Mouse (Mus musculus): ENCODE results near the gene Hdac9. TPM values are rescaled to one million over a fixed set of nuclear protein-coding genes. Genes with fewer than 3 reads are reported as not detected.

Hdac9 gene
- polyA plus RNA-seq, 1 experiment from 2014 or later: 17.0 TPM

DNA sequence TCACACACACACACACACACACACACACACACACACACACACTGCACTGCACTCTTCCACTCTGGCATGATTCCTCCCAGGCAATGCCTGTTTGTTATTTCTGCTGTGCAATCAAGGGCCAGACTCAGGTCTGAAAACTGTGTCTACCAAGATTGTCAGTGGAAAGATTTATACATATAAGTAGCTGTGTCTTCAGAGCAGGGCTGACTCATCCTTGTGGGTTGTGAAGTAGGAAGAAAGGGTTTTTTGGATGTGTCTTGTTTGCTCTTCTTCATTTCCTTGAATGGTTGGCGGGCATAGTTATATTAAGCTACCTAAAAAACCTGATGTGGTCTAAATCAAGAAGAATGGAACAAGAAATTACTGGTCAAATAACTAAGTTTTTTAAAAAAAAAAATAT is 825.0 kb downstream of the Hdac9 start:
- Histone ChIP-seq H3K27ac (replicated peaks; ENCODE audit: low read depth, low read length) (no peak overlapping the region), H3K4me3 (replicated peaks; ENCODE audit: low read depth, low read length) (no peak overlapping the region), H3K27me3 (ENCODE audit: control insufficient read depth, insufficient read depth, low read length) (no peaks in the 10 kb centered on the region), H3K36me3 (ENCODE audit: control insufficient read depth, insufficient read depth, low read length) (no peaks in the 10 kb centered on the region), H3K9me3 (ENCODE audit: control insufficient read depth, low read length) (no peaks in the 10 kb centered on the region), H3K9ac (replicated peaks; ENCODE audit: low read length) (no peak overlapping the region), H3K4me2 (ENCODE audit: low read length) (no peak overlapping the region), H3K4me1 (ENCODE audit: control insufficient read depth, insufficient read depth, low read length) (no peaks in the 10 kb centered on the region)
- WGBS: 92% methylated on average over 1 of the region's 1 CpGs
- DNase-seq: no peak
- no peak for ATAC-seq (ENCODE audit: low FRiP score, low TSS enrichment)

DNA sequence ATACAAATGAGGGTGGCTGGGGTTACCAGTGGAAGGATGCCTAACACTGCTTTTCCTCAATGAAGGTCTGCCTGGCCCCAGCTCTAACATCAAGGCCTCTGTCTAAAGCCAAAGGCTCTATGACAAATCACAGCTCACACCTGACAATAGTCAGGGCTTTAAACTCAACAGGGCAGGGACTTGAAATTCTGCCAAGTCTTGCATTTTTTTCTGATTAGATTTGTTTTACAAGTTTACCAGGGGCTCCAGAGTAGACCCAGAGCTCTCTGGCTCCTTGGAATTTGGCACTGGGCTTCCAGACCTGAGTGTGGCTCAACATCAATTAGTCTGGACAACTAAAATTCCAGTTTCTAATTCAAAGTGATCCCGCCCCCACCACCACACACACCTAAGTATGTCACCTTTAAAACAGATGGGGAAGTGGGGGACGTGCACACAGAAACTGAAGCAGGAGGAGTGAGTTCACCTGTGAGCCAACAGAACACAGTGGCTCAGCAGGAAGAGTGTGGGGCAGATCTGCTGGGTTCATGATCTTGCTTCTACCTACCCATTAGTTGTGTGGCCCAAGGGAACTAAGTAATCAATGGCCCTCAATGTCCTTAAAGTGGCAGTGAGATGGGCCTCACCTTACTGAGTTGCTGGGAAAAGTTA is 829.5 kb downstream of the Hdac9 start:
- H3K4me1 ChIP-seq (ENCODE audit: control insufficient read depth, insufficient read depth, low read length): no peaks in the 10 kb centered on the region
- WGBS: 95% methylated on average over 2 of the region's 2 CpGs
- ATAC-seq (ENCODE audit: low FRiP score, low TSS enrichment) (no peak), DNase-seq (no peak)
- no peaks in the 10 kb centered on the region for H3K36me3 ChIP-seq (ENCODE audit: control insufficient read depth, insufficient read depth, low read length)
- no peak overlapping the region for H3K4me3 ChIP-seq (replicated peaks; ENCODE audit: low read depth, low read length)
- no peak overlapping the region for H3K9ac ChIP-seq (replicated peaks; ENCODE audit: low read length)
- H3K9me3 ChIP-seq (ENCODE audit: control insufficient read depth, low read length): no peaks in the 10 kb centered on the region
- H3K27me3 ChIP-seq (ENCODE audit: control insufficient read depth, insufficient read depth, low read length): no peaks in the 10 kb centered on the region
- H3K27ac ChIP-seq (replicated peaks; ENCODE audit: low read depth, low read length): no peak overlapping the region
- H3K4me2 ChIP-seq (ENCODE audit: low read length): no peak overlapping the region

DNA sequence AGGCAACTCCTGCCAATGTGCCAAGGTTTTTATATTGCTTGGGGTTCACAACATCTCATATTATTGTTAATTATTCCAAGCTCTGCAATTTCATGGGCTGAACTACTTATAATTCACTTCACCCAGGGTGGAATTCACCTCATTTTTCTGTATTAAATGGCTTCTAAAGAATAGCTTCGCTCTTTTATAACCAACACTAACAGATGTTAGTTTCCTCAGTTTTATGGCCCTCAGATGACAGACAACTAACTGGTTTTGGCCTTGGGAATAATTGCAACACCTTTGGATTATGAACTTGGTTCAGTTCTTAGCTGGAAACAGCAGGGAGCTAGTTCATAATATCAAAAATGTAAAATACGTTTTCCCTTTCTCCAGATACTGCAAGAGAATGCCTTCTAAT is 839.9 kb downstream of the Hdac9 start:
- no peaks in the 10 kb centered on the region for H3K4me1 ChIP-seq (ENCODE audit: control insufficient read depth, insufficient read depth, low read length)
- no peak for DNase-seq
- H3K4me2 ChIP-seq (ENCODE audit: low read length): no peak overlapping the region
- H3K27me3 ChIP-seq (ENCODE audit: control insufficient read depth, insufficient read depth, low read length): no peaks in the 10 kb centered on the region
- no peak overlapping the region for H3K9ac ChIP-seq (replicated peaks; ENCODE audit: low read length)
- H3K27ac ChIP-seq (replicated peaks; ENCODE audit: low read depth, low read length): no peak overlapping the region
- H3K36me3 ChIP-seq (ENCODE audit: control insufficient read depth, insufficient read depth, low read length): no peaks in the 10 kb centered on the region
- WGBS: 86% methylated on average over 2 of the region's 2 CpGs
- no peak for ATAC-seq (ENCODE audit: low FRiP score, low TSS enrichment)
- H3K4me3 ChIP-seq (replicated peaks; ENCODE audit: low read depth, low read length): no peak overlapping the region
- H3K9me3 ChIP-seq (ENCODE audit: control insufficient read depth, low read length): no peaks in the 10 kb centered on the region

DNA sequence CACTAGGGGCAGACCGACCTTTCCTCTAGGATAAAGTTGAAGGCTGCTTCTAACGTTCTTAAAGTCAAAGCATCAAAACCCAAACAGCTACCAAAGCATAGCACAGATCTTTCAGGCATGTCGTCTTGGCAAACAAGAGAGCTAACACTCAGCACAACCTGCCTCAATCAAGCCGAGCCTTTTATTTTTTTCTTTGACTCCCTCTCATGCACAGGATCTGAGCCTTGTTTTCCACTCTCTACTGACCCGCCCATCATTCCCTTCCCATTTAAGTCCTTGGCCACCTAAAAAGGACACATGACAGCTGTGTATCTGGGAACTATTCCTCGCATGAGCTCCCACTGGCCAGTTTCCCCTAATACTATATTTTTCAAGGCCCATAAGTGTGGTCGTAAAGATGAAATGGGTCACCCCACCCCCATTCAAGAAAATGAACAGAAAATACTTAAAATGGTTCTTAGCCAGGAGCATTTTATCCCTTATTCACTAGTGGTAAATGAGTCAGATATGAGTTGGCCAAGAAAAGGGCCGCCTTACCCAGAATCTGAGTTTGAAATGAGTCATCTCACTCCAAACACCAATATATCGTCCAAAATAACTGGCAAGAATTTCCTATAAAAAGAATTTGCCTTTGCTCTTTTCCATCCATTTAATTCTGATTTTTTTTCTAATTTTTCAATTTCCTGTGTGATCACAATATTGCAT is 840.9 kb downstream of the Hdac9 start:
- Histone ChIP-seq H3K4me3 (replicated peaks; ENCODE audit: low read depth, low read length) (no peak overlapping the region), H3K9ac (replicated peaks; ENCODE audit: low read length) (no peak overlapping the region), H3K4me1 (ENCODE audit: control insufficient read depth, insufficient read depth, low read length) (no peaks in the 10 kb centered on the region), H3K36me3 (ENCODE audit: control insufficient read depth, insufficient read depth, low read length) (no peaks in the 10 kb centered on the region), H3K4me2 (ENCODE audit: low read length) (no peak overlapping the region), H3K27me3 (ENCODE audit: control insufficient read depth, insufficient read depth, low read length) (no peaks in the 10 kb centered on the region), H3K9me3 (ENCODE audit: control insufficient read depth, low read length) (no peaks in the 10 kb centered on the region), H3K27ac (replicated peaks; ENCODE audit: low read depth, low read length) (no peak overlapping the region)
- WGBS: 73% methylated on average over 9 of the region's 9 CpGs
- ATAC-seq (ENCODE audit: low FRiP score, low TSS enrichment) (no peak), DNase-seq (no peak)

DNA sequence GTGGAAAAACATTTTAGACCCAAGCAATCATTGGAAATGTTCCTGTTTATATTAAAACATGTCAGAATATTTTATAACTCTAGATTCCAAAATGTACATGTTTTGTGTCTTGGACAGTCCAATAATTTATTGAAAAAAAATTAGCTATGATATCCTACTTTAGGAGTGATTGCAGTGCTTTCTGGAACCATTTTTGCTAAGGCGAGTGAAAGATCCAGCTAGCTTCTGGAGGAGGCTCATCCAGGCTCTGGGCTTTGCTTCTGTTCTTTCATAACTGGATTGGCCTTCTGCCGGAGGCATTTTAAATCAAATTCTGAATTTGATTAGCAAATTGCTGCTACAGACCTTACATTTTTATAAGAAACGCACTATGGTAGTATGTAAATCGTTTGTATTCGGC is 864.4 kb downstream of the Hdac9 start:
- Histone ChIP-seq H3K9ac (replicated peaks; ENCODE audit: low read length) (no peak overlapping the region), H3K4me2 (ENCODE audit: low read length) (no peak overlapping the region), H3K27me3 (ENCODE audit: control insufficient read depth, insufficient read depth, low read length) (no peaks in the 10 kb centered on the region), H3K27ac (replicated peaks; ENCODE audit: low read depth, low read length) (no peak overlapping the region), H3K9me3 (ENCODE audit: control insufficient read depth, low read length) (no peaks in the 10 kb centered on the region), H3K4me1 (ENCODE audit: control insufficient read depth, insufficient read depth, low read length) (no peaks in the 10 kb centered on the region), H3K4me3 (replicated peaks; ENCODE audit: low read depth, low read length) (no peak overlapping the region), H3K36me3 (ENCODE audit: control insufficient read depth, insufficient read depth, low read length) (no peaks in the 10 kb centered on the region)
- DNase-seq: no peak
- ATAC-seq (ENCODE audit: low FRiP score, low TSS enrichment): no peak
- 91% methylated on average over 5 of the region's 5 CpGs for WGBS

DNA sequence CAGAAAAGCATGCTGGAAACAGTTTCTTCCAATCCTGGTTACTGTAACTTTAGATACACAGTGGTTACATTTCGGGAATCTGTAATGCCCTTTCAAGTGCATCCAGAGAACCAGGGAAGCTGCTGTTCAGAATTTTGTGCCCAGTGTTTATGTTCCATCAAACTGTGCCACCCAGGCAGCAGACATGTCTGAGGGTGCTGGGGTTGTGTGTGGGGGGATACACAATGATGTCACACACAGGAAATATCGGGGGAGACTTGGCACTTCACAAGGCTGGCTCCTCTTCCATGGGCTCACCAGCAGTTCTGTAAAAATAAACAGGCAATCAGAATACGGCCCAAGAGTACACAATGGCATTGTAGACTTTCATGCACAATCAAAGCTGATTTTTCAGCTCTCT is 864.9 kb downstream of the Hdac9 start:
- Histone ChIP-seq H3K4me2 (ENCODE audit: low read length) (no peak overlapping the region), H3K4me3 (replicated peaks; ENCODE audit: low read depth, low read length) (no peak overlapping the region), H3K27ac (replicated peaks; ENCODE audit: low read depth, low read length) (no peak overlapping the region), H3K27me3 (ENCODE audit: control insufficient read depth, insufficient read depth, low read length) (no peaks in the 10 kb centered on the region), H3K4me1 (ENCODE audit: control insufficient read depth, insufficient read depth, low read length) (no peaks in the 10 kb centered on the region), H3K36me3 (ENCODE audit: control insufficient read depth, insufficient read depth, low read length) (no peaks in the 10 kb centered on the region), H3K9me3 (ENCODE audit: control insufficient read depth, low read length) (no peaks in the 10 kb centered on the region), H3K9ac (replicated peaks; ENCODE audit: low read length) (no peak overlapping the region)
- DNase-seq (no peak), ATAC-seq (ENCODE audit: low FRiP score, low TSS enrichment) (no peak)
- 88% methylated on average over 3 of the region's 3 CpGs for WGBS

DNA sequence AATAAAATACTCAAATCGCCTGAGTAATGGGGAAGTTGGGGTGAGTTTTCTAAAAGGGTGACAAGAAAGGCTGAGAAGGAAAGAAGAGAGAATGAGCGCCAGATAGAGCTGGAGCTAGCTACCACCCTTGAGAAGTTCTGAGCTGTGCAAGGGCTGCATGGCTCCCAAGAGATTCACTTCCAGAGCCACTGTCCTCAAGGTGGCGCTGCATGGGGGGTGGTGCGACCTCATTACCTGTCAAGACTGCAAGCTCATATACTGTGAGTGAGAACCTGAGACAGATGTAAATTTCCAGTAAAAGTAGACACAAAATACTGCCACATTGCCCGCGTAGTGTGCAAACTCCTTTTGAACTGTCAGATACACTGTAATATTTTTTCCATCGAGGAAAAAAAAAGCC is 865.8 kb downstream of the Hdac9 start:
- ATAC-seq (ENCODE audit: low FRiP score, low TSS enrichment): no peak

DNA sequence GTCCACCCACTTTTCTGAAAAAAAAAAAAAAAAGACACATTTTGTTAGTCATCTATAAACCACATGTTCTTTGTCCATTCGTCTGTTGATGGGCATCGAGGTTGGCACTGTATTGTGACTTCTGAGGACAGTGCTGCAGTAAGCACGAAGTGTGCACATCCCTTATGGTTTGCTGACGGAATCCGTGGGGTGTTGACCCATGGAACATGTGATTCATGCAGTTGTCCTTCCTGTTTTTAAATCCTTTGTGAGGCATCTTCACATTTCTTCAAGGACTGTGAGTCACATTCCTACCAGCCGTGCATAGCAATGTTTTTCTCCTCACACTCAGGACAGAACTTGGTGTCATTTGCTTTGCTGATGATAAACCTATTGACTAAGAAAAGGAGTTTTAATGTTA is 875.9 kb downstream of the Hdac9 start:
- WGBS: 86% methylated on average over 6 of the region's 6 CpGs
- Histone ChIP-seq H3K27me3 (ENCODE audit: control insufficient read depth, insufficient read depth, low read length) (no peaks in the 10 kb centered on the region), H3K4me2 (ENCODE audit: low read length) (no peak overlapping the region), H3K4me3 (replicated peaks; ENCODE audit: low read depth, low read length) (no peak overlapping the region), H3K4me1 (ENCODE audit: control insufficient read depth, insufficient read depth, low read length) (no peaks in the 10 kb centered on the region), H3K36me3 (ENCODE audit: control insufficient read depth, insufficient read depth, low read length) (no peaks in the 10 kb centered on the region), H3K27ac (replicated peaks; ENCODE audit: low read depth, low read length) (no peak overlapping the region), H3K9ac (replicated peaks; ENCODE audit: low read length) (no peak overlapping the region), H3K9me3 (ENCODE audit: control insufficient read depth, low read length) (no peaks in the 10 kb centered on the region)
- no peak for DNase-seq
- no peak for ATAC-seq (ENCODE audit: low FRiP score, low TSS enrichment)

More for the DNA sequence above, 865.8 kb downstream of the Hdac9 start:
- Histone ChIP-seq H3K27me3 (ENCODE audit: control insufficient read depth, insufficient read depth, low read length) (no peaks in the 10 kb centered on the region), H3K27ac (replicated peaks; ENCODE audit: low read depth, low read length) (no peak overlapping the region), H3K4me1 (ENCODE audit: control insufficient read depth, insufficient read depth, low read length) (no peaks in the 10 kb centered on the region), H3K36me3 (ENCODE audit: control insufficient read depth, insufficient read depth, low read length) (no peaks in the 10 kb centered on the region), H3K4me3 (replicated peaks; ENCODE audit: low read depth, low read length) (no peak overlapping the region), H3K9ac (replicated peaks; ENCODE audit: low read length) (no peak overlapping the region), H3K9me3 (ENCODE audit: control insufficient read depth, low read length) (no peaks in the 10 kb centered on the region), H3K4me2 (ENCODE audit: low read length) (no peak overlapping the region)
- WGBS: 57% methylated on average over 7 of the region's 7 CpGs
- no peak for DNase-seq

DNA sequence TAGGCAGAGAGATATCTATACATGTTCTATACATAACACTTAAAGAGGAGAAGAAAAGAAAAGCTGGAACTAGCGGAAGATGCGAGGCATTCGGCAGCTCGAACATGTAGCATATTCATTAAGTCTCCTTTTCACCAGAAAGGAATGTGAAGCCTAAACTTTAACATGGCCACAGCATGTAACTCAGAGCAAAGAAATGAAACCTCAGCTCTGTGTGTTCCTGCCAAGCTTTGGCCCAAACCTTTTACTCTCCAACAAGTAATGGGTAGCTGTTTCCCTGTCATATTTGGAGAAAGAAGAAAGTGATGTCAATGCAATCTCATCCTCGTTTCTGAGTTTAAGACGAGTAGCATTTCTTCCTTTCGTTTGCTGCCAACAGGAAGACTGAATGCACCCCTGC is 876.8 kb downstream of the Hdac9 start:
- no peaks in the 10 kb centered on the region for H3K27me3 ChIP-seq (ENCODE audit: control insufficient read depth, insufficient read depth, low read length)
- H3K36me3 ChIP-seq (ENCODE audit: control insufficient read depth, insufficient read depth, low read length): no peaks in the 10 kb centered on the region
- H3K9ac ChIP-seq (replicated peaks; ENCODE audit: low read length): no peak overlapping the region
- ATAC-seq (ENCODE audit: low FRiP score, low TSS enrichment): no peak
- no peak overlapping the region for H3K27ac ChIP-seq (replicated peaks; ENCODE audit: low read depth, low read length)
- H3K4me3 ChIP-seq (replicated peaks; ENCODE audit: low read depth, low read length): no peak overlapping the region
- no peak for DNase-seq
- no peaks in the 10 kb centered on the region for H3K4me1 ChIP-seq (ENCODE audit: control insufficient read depth, insufficient read depth, low read length)
- H3K9me3 ChIP-seq (ENCODE audit: control insufficient read depth, low read length): no peaks in the 10 kb centered on the region
- WGBS: 75% methylated on average over 7 of the region's 7 CpGs
- no peak overlapping the region for H3K4me2 ChIP-seq (ENCODE audit: low read length)

All from midbrain, embryonic 14.5 days (tissue).